Mouse (Mus musculus): ENCODE data around the gene Hdac7.

DNA sequence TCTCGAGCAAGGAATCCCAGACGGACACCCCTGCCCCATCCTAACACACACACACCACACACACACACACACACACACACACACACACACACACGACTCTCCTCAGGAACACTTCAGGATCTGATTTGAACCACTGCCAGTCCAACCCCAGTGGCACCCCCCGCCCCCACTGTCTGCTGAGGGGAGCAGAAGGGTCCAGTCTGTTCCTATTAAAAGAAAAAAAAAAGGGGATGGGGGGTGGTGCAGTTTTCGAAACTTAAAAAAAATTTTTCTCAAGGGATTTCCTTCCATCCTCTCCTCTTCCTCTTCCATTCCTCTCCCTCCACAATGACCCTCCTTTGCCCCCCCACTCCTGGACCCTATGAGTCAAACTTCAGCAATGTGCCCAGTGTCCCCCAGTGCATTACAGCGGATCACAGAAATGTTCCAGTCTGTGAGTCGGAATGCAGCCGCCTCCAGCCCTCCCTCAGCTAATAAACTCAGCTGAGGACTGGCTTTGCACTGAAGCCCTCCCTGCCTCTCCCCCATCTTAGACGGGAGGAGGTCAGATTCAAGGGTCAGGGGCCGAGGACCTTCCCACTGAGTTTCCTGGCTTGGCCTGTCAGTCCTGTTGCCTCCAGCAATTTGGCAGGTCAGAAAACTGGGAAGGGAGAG, 12.2 kb downstream of the Hdac7 start:
- TF ChIP-seq POLR2A (IDR thresholded peaks at IDR 0.05; ENCODE audit: extremely low read depth, insufficient read depth, low read length), result no peak
- TF ChIP-seq CTCF (IDR thresholded peaks at IDR 0.05; ENCODE audit: extremely low read depth, insufficient read depth, low read length), result no peak

Measured in cortical plate, adult 2 months (tissue).